In the genomic region with DNA sequence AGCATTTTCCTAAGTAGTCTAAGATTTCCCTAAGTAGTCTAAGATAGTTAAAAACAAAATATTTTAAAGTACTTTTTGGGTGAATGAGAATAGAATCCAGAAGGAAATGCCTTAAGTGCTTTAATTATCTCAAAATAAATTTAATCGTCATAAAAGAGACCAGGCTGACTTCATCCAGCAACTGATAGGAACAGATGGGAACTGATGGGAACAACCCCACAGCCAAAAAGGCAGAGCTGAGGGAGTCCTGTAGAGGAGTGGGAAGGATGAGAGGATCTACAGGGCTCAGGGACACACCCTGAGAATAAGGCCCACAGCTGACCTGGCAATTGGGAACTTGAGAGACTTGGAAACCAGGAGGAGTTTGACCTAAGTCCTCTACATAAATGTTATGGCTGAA, we compare ENCODE assay signal across 22 mouse cellular contexts.
A peak's percentile ranks its signal among the peaks of the same experiment; 100 is the strongest.
DNase-seq lines count a peak whose midpoint lies in the region; ATAC-seq and TF ChIP-seq lines count a peak whose summit lies in the region.
"Had no signal": no experiment of that assay in that cellular context is flagged by ENCODE, and none has a peak within 500 bp of the region (broad histone marks: within the 10 kb centered on the region; RNA-seq: fewer than 3 reads in every experiment).

No protein-coding gene starts in this region.

- no peak overlapping the region for H3K4me3 ChIP-seq in forebrain, postnatal 0 days (ENCODE audit: low read depth, low read length)
- no peak overlapping the region for H3K4me3 ChIP-seq in forebrain, embryonic 11.5 days (ENCODE audit: low read depth, low read length)
- H3K4me3 ChIP-seq: embryonic facial prominence, embryonic 13.5 days; forebrain, embryonic 13.5 days; gastrocnemius, adult 2 months; heart, embryonic 12.5 days; hindbrain, embryonic 15.5 days had no signal

- peak; percentile 42 for DNase-seq in forebrain, postnatal 0 days
- DNase-seq in forebrain, embryonic 11.5 days (ENCODE audit: low spot score), result no peak
- DNase-seq in left cerebral cortex, adult 8-10 months (ENCODE audit: low spot score in 2 of 2), result peak; percentile 1 to 6
- DNase-seq in left cerebral cortex, adult 9 months (ENCODE audit: low spot score in 2 of 2), result no peak
- peak; percentile 55 for DNase-seq in brain, adult 2 months (ENCODE audit: low read depth, low spot score)
- DNase-seq in frontal cortex, postnatal 14 days (ENCODE audit: low spot score in 2 of 2), result peak; percentile 5 to 7
- DNase-seq in MN1 (ENCODE audit: low spot score), result no peak
- no peak for DNase-seq in spleen, postnatal 10 days (ENCODE audit: low spot score in 2 of 2)
- DNase-seq: adrenal gland, postnatal 10 days; B cell, adult 2 months; cerebellum, adult 18-20 months; cerebellum, adult 9-11 months; cerebellum, postnatal 36 days; gastrocnemius, adult 2 months; gastrocnemius, postnatal 25 days; heart, postnatal 36 days had no signal

- no peak overlapping the region for H3K4me2 ChIP-seq in forebrain, postnatal 0 days (ENCODE audit: low read depth)
- H3K4me2 ChIP-seq in forebrain, embryonic 11.5 days (ENCODE audit: low read depth, low read length, severe bottlenecking), result no peak overlapping the region
- H3K4me2 ChIP-seq: embryonic facial prominence, embryonic 13.5 days; forebrain, embryonic 13.5 days; heart, embryonic 12.5 days; hindbrain, embryonic 15.5 days had no signal

- H3K4me1 ChIP-seq in forebrain, postnatal 0 days (ENCODE audit: insufficient read depth), result no peaks in the 10 kb centered on the region
- no peaks in the 10 kb centered on the region for H3K4me1 ChIP-seq in forebrain, embryonic 11.5 days (replicated peaks; ENCODE audit: control insufficient read depth, insufficient read depth, low read length)
- H3K4me1 ChIP-seq: embryonic facial prominence, embryonic 13.5 days; forebrain, embryonic 13.5 days; heart, embryonic 12.5 days; hindbrain, embryonic 15.5 days had no signal

- H3K27ac ChIP-seq in forebrain, postnatal 0 days (ENCODE audit: low read depth, low read length), result no peak overlapping the region
- H3K27ac ChIP-seq in forebrain, embryonic 11.5 days (ENCODE audit: low read depth, low read length), result no peak overlapping the region
- H3K27ac ChIP-seq: embryonic facial prominence, embryonic 13.5 days; forebrain, embryonic 13.5 days; gastrocnemius, adult 2 months; hindbrain, embryonic 15.5 days had no signal

- no peaks in the 10 kb centered on the region for H3K9me3 ChIP-seq in forebrain, postnatal 0 days (ENCODE audit: low read length)
- no peaks in the 10 kb centered on the region for H3K9me3 ChIP-seq in forebrain, embryonic 11.5 days (ENCODE audit: control insufficient read depth, low read length)
- H3K9me3 ChIP-seq: embryonic facial prominence, embryonic 13.5 days; forebrain, embryonic 13.5 days; heart, embryonic 12.5 days; hindbrain, embryonic 15.5 days had no signal

- no peaks in the 10 kb centered on the region for H3K36me3 ChIP-seq in forebrain, postnatal 0 days (ENCODE audit: insufficient read depth)
- H3K36me3 ChIP-seq in forebrain, embryonic 11.5 days (ENCODE audit: control insufficient read depth, insufficient read depth, low read length), result no peaks in the 10 kb centered on the region
- H3K36me3 ChIP-seq: embryonic facial prominence, embryonic 13.5 days; G1E; heart, embryonic 12.5 days; hindbrain, embryonic 15.5 days had no signal

- H3K9ac ChIP-seq in forebrain, postnatal 0 days, result no peak overlapping the region
- no peak overlapping the region for H3K9ac ChIP-seq in forebrain, embryonic 11.5 days (ENCODE audit: low read length)
- H3K9ac ChIP-seq: embryonic facial prominence, embryonic 13.5 days; forebrain, embryonic 13.5 days; heart, embryonic 12.5 days; hindbrain, embryonic 15.5 days had no signal

- peak; percentile 58 for ATAC-seq in forebrain, postnatal 0 days
- no peak for ATAC-seq in forebrain, embryonic 11.5 days (replicated peaks; ENCODE audit: low FRiP score)
- ATAC-seq: CD4-positive, CD25-positive, alpha-beta regulatory T cell, adult 4 months; forebrain, embryonic 13.5 days had no signal

- H3K27me3 ChIP-seq in forebrain, postnatal 0 days (ENCODE audit: insufficient read depth, low read length), result no peaks in the 10 kb centered on the region
- no peaks in the 10 kb centered on the region for H3K27me3 ChIP-seq in forebrain, embryonic 11.5 days (ENCODE audit: control insufficient read depth, insufficient read depth, low read length)
- H3K27me3 ChIP-seq: embryonic facial prominence, embryonic 13.5 days; forebrain, embryonic 13.5 days; heart, embryonic 12.5 days; hindbrain, embryonic 15.5 days had no signal

- no peak for TF ChIP-seq CTCF in forebrain, postnatal 0 days (IDR thresholded peaks at IDR 0.05; ENCODE audit: low read depth)

- WGBS in forebrain, postnatal 0 days, result 73% methylated on average over 1 of the region's 1 CpGs
- 98% methylated on average over 1 of the region's 1 CpGs for WGBS in forebrain, embryonic 11.5 days

Comparison
In these comparisons a context has a peak if more than half of its experiments do, and no peak if none do; other contexts are left out.
1. DNase-seq: peak in forebrain, postnatal 0 days (single experiment), left cerebral cortex, adult 8-10 months (2 of 2), brain, adult 2 months (single experiment) and frontal cortex, postnatal 14 days (2 of 2); none in forebrain, embryonic 11.5 days (single experiment), left cerebral cortex, adult 9 months (0 of 2), MN1 (single experiment) and spleen, postnatal 10 days (0 of 2).